Mouse (Mus musculus): ENCODE measurements at regions not wholly inside any gene's neighbourhood (a gene's known extent, or its start where the extent isn't known, plus 50 kb on each side); places are given as distances from the start of the nearest gene placed in this dataset.
"Not testable (repeated sequence)": the region's sequence is repeated elsewhere in the genome, so short reads cannot be mapped to it uniquely, and the experiment has no call there.

DNA sequence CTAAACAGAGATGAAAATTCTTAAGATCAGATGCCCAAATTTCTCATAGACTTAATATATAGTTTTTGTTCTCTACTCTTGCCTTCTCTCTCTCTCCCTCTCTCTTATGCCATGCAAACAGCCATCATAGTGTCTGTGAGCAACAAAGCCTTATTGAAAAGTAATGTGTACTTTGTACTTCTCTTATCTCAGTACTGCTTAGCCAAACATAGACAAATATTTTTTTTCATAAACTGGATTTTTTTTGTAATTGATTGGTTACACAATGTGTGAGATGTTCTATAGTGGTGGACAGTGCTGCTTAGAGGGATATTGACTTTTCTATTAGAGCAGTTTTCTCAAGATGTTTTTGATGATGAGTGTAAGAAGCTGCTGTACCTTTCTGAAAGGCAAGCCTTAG, 90.1 kb upstream of the Vrk2 start:
- no peak for DNase-seq

DNA sequence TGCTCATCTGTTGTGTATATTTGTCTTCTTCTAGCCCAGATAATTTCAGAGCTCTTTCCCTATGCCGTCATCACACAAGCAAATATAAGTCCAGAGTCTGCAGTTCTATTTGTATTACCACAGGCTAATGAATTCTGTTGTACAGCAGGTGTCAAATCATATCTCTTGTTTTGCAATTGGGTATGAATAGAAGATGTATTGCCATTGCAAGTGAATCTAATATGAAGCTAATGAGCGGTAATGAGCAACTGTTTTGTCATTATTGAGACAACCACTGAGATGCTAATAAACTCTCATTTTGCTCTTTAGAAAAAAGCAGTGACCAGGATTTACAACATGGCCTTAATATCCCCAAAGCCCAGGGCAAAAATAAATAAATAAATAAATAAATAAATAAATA, 73.5 kb upstream of the Vrk2 start:
- DNase-seq, result no peak

DNA sequence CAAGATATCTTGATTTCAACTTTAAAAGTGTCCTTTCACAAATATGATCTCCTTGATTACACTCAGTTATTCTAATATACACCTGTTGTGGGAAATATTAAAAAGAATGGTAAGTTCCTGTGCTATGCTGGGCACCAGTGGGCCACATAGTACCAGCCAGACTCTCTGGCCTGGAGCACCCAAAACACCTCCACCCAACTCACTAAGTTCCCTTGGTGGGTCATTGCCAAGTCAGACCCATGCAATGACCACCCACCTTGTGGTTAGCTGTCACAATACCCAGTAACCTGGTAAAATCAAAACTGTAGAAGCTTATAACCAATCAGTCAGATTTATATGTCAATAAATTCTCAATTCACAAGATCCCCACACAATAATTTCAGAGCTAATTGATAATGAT, 67.1 kb upstream of the Vrk2 start:
- no peak for DNase-seq

DNA sequence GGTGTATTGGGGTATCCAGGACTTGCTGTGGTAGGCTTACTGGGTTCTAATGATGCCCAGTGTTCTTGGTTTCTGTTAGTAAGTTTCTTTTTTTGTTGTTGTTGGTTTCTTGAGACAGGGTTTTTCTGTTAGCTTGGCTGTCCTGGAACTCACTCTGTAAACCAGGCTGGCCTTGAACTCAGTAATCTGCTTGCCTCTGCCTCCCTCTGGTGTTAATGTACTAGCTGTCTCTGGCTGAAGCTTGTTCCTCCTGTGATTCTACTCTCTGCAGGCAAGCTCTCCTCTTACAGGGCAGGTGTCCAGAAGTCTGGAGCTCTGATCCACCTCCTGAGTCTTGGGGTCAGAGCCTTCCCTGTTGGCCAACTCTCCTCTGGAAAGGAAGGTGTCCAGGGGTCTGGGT, 55.4 kb upstream of the Vrk2 start:
- not testable (repeated sequence) for DNase-seq

Measured in adrenal gland, postnatal 10 days (tissue).